Mouse (Mus musculus) left cerebral cortex, adult 9 months (tissue): ENCODE results near the gene Sfrp2.

ENCODE experiments used
- DNase-seq, 2 experiments: peaks; one replicate each; pipeline ENCODE4 v3.0.0; 2022; ENCODE audit warnings: low spot score in 2 of 2

The Sfrp2 gene

GRCm38 (mm10) chr3:83771160-83771869 is 5.2 kb downstream of the Sfrp2 start:
- DNase-seq = no peak

- no peak for DNase-seq
These were observed 7.2 kb downstream of the Sfrp2 start for GRCm38 (mm10) chr3:83773281-83773680.

GRCm38 (mm10) chr3:83775403-83775802 is 9.3 kb downstream of the Sfrp2 start:
- no peak for DNase-seq

GRCm38 (mm10) chr3:83781460-83782222 is 15.5 kb downstream of the Sfrp2 start:
- DNase-seq = no peak

GRCm38 (mm10) chr3:83783716-83784469 is 17.8 kb downstream of the Sfrp2 start:
- DNase-seq = no peak

GRCm38 (mm10) chr3:83784726-83785125 is 18.6 kb downstream of the Sfrp2 start:
- no peak for DNase-seq

- no peak for DNase-seq
These were observed 21.0 kb downstream of the Sfrp2 start for GRCm38 (mm10) chr3:83787086-83787485.

GRCm38 (mm10) chr3:83787776-83788305 is 21.7 kb downstream of the Sfrp2 start:
- DNase-seq = no peak

- DNase-seq = no peak
These were observed 23.7 kb downstream of the Sfrp2 start for GRCm38 (mm10) chr3:83789651-83790451.

GRCm38 (mm10) chr3:83791444-83791843 is 25.3 kb downstream of the Sfrp2 start:
- DNase-seq = no peak

GRCm38 (mm10) chr3:83797098-83797497 is 31.0 kb downstream of the Sfrp2 start:
- DNase-seq = no peak

GRCm38 (mm10) chr3:83797828-83798227 is 31.7 kb downstream of the Sfrp2 start:
- peak in 1 of 2 experiments; percentile 34 for DNase-seq

GRCm38 (mm10) chr3:83799486-83799885 is 33.4 kb downstream of the Sfrp2 start:
- DNase-seq = no peak

GRCm38 (mm10) chr3:83801649-83802155 is 35.6 kb downstream of the Sfrp2 start:
- DNase-seq = no peak

- DNase-seq = no peak
These were observed 42.4 kb downstream of the Sfrp2 start for GRCm38 (mm10) chr3:83808483-83808882.

- no peak for DNase-seq
These were observed 45.9 kb downstream of the Sfrp2 start for GRCm38 (mm10) chr3:83811987-83812386.

GRCm38 (mm10) chr3:83812863-83813262 is 46.7 kb downstream of the Sfrp2 start:
- no peak for DNase-seq

- DNase-seq = no peak
These were observed 50.3 kb downstream of the Sfrp2 start for GRCm38 (mm10) chr3:83816372-83816925.

GRCm38 (mm10) chr3:83823774-83824173 is 57.7 kb downstream of the Sfrp2 start:
- DNase-seq = no peak
